Mouse (Mus musculus): ENCODE measurements at regions not wholly inside any gene's neighbourhood (a gene's known extent, or its start where the extent isn't known, plus 50 kb on each side); places are given as distances from the start of the nearest gene placed in this dataset.

- no peak for TF ChIP-seq EP300 (IDR thresholded peaks at IDR 0.05; ENCODE audit: low read depth)
- TF ChIP-seq CTCF (IDR thresholded peaks at IDR 0.05; ENCODE audit: low read depth): peak; percentile 40
Measured at GRCm38 (mm10) chr9:68254218-68254617, 399.4 kb upstream of the Rora start.

Measured in liver, embryonic 14.5 days (tissue).